Mouse (Mus musculus): Measurements from ENCODE around the gene Ttc23l. TPM values are rescaled to one million over a fixed set of nuclear protein-coding genes. Genes with fewer than 3 reads are reported as not detected.

The Ttc23l gene
- polyA plus RNA-seq, 1 experiment: 0.11 TPM

Other genes with a start within 250 kb of the Ttc23l start
- not detected in 2 replicates for gene Gm21973, start 233.3 kb downstream of the Ttc23l start, polyA plus RNA-seq (2012; rRNA removed)
- 0.16 TPM in 2 replicates for gene Agxt2, start 200.1 kb downstream of the Ttc23l start, polyA plus RNA-seq (2012; rRNA removed)
- gene Dnajc21, start 88.2 kb downstream of the Ttc23l start, polyA plus RNA-seq (2012; rRNA removed): 1.5 and 2.4 TPM in 2 replicates
- 2.1 and 2.9 TPM in 2 replicates for gene Brix1, start 72.7 kb downstream of the Ttc23l start, polyA plus RNA-seq (2012; rRNA removed)
- gene Rad1, start 72.7 kb downstream of the Ttc23l start, polyA plus RNA-seq (2012; rRNA removed): 6.1 and 7.9 TPM in 2 replicates
- gene Rai14, start 156.0 kb upstream of the Ttc23l start, polyA plus RNA-seq (2012; rRNA removed): 2.2 and 3.2 TPM in 2 replicates